Mouse (Mus musculus): Measurements from ENCODE around the gene Prkg2. TPM values are rescaled to one million over a fixed set of nuclear protein-coding genes. Genes with fewer than 3 reads are reported as not detected.

Gene Prkg2
- polyA plus RNA-seq, 1 experiment from 2014 or later: 4.0 TPM

DNA sequence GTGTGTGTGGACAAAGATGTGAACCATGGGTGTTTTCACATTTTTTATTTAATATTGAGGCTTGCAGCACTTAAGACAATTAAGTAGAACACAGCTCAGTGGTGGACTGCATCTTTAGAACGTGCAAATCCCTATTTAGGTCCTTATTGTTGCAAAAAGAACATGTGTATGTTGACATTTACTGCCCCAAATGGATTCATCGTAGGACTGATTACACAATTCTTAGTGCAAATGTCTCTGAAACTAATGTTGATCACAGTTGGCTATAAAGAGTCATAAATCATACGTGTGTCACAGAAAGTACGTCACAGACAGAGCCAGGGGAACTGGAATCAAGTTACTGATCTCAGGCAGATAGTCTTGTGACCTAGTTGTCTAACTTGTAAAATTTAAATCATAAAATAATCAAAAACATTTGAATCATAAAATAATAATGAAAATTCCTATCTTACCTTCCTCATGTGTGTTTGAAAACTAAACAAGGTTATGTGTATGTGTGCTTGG, 91.0 kb downstream of the Prkg2 start:
- no peak overlapping the region for H3K9ac ChIP-seq
- 73% methylated on average over 4 of the region's 4 CpGs for WGBS
- no peaks in the 10 kb centered on the region for H3K9me3 ChIP-seq (replicated peaks)
- H3K4me3 ChIP-seq (replicated peaks): no peak overlapping the region
- no peak overlapping the region for H3K4me2 ChIP-seq (replicated peaks)
- no peak for ATAC-seq (ENCODE audit: insufficient number of reproducible peaks, low FRiP score, low TSS enrichment, low read depth)
- H3K4me1 ChIP-seq: no peaks in the 10 kb centered on the region
- no peak overlapping the region for H3K27ac ChIP-seq (replicated peaks)
- H3K36me3 ChIP-seq: no peaks in the 10 kb centered on the region
- H3K27me3 ChIP-seq: no peaks in the 10 kb centered on the region

DNA sequence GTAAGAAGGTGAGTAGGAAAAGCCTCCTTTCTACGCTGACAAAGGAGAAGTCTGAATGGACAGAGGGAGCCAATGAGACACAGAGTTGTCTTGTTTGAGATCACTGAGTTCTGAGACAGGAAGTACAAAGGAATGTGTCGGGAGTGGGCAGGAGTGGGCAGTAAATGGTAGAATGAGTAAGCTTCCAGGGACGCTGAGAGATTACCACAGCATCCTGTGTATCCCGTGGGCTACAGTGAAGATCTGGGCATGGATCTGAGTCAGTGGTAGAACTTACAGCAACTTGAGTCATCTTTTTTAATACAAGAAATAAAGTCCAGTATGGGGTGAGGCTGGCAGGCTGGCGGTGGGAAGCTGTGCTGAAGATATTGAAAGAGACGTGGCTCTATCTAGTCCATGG, 93.4 kb downstream of the Prkg2 start:
- Histone ChIP-seq H3K9me3 (replicated peaks) (no peaks in the 10 kb centered on the region), H3K4me1 (no peaks in the 10 kb centered on the region), H3K4me2 (replicated peaks) (no peak overlapping the region), H3K4me3 (replicated peaks) (no peak overlapping the region), H3K27me3 (no peaks in the 10 kb centered on the region), H3K27ac (replicated peaks) (no peak overlapping the region), H3K36me3 (no peaks in the 10 kb centered on the region), H3K9ac (no peak overlapping the region)
- WGBS: 62% methylated on average over 6 of the region's 6 CpGs
- ATAC-seq (ENCODE audit: insufficient number of reproducible peaks, low FRiP score, low TSS enrichment, low read depth): no peak

DNA sequence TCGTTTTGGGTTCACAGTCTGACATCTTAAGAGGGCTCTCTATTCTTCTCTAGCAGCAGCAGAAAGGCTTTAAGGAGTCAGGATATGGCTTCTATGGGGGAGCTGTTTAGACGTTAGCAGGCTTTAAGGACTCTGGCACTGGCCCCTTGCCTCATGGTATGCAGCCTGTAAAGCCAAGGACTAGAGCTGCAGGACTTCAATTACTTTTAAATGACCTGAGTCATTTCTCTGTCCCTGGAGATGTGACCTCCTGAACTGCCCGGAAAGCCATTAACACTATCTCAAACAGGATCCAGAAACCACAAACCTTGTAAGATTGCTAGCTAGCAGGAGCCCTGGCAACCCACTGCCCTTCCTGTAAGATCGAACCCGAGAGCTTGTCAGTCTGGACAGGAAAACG, 96.4 kb downstream of the Prkg2 start:
- WGBS: 27% methylated on average over 6 of the region's 6 CpGs

DNA sequence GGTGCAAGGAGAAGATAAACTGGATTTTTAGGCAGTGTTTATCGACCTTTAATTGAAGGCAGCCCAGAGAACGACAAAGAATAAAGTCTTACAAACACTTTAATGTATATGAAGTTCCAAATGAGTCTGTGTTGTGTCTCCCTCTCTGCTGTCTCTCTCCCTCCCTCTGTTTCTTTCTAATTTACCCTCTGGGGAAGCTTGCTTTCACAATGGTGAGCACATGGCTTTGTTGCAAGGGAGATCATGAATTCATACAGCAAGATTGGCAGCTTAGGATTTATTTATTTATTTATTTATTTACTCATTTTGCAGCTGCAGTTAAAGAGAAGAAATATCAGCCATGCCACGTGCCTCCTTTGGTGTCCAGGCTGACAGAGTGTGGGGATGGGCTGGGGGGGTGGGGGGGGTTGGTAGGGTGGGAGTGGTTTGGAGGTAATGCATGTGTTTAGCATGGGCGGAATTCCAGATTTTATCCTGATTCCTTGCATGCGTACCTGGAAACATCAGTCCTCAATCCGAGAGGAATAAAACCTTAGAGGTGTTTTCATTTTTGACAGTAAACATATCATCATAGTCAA, 97.4 kb downstream of the Prkg2 start:
- ATAC-seq (ENCODE audit: insufficient number of reproducible peaks, low FRiP score, low TSS enrichment, low read depth): no peak
- Histone ChIP-seq H3K9me3 (replicated peaks) (no peaks in the 10 kb centered on the region), H3K4me2 (replicated peaks) (no peak overlapping the region), H3K4me3 (replicated peaks) (no peak overlapping the region), H3K36me3 (no peaks in the 10 kb centered on the region), H3K9ac (no peak overlapping the region), H3K27me3 (no peaks in the 10 kb centered on the region), H3K4me1 (no peaks in the 10 kb centered on the region), H3K27ac (replicated peaks) (no peak overlapping the region)
- 71% methylated on average over 6 of the region's 6 CpGs for WGBS

More for the DNA sequence above, 96.4 kb downstream of the Prkg2 start:
- no peak overlapping the region for H3K4me2 ChIP-seq (replicated peaks)
- H3K9me3 ChIP-seq (replicated peaks): no peaks in the 10 kb centered on the region
- H3K27ac ChIP-seq (replicated peaks): no peak overlapping the region
- H3K4me1 ChIP-seq: no peaks in the 10 kb centered on the region
- H3K36me3 ChIP-seq: no peaks in the 10 kb centered on the region
- no peak for ATAC-seq (ENCODE audit: insufficient number of reproducible peaks, low FRiP score, low TSS enrichment, low read depth)
- H3K4me3 ChIP-seq (replicated peaks): no peak overlapping the region
- no peaks in the 10 kb centered on the region for H3K27me3 ChIP-seq
- H3K9ac ChIP-seq: no peak overlapping the region

DNA sequence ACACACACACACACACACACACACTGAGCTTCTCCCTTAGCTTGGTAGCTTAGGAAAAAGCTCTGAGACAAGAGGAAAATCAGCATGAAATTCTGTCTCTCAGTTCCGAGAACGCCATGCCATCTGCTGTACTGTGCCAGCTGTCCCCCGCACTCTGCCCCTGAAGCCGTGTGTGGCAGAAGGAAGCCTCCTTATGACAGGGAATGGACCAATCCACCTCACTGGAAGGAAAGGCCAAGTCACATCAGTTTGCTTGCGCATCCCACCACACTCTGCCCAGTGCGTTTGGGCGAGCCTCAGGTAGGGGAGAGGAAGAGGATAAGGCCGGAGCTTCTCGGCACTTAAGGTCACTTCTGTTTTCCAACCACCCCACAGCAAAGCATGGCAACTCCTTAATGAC, 98.0 kb downstream of the Prkg2 start:
- Histone ChIP-seq H3K4me2 (replicated peaks) (no peak overlapping the region), H3K4me1 (no peaks in the 10 kb centered on the region), H3K27ac (replicated peaks) (no peak overlapping the region), H3K9ac (no peak overlapping the region), H3K27me3 (no peaks in the 10 kb centered on the region), H3K4me3 (replicated peaks) (no peak overlapping the region), H3K36me3 (no peaks in the 10 kb centered on the region), H3K9me3 (replicated peaks) (no peaks in the 10 kb centered on the region)
- WGBS: 77% methylated on average over 9 of the region's 9 CpGs
- ATAC-seq (ENCODE audit: insufficient number of reproducible peaks, low FRiP score, low TSS enrichment, low read depth): no peak

DNA sequence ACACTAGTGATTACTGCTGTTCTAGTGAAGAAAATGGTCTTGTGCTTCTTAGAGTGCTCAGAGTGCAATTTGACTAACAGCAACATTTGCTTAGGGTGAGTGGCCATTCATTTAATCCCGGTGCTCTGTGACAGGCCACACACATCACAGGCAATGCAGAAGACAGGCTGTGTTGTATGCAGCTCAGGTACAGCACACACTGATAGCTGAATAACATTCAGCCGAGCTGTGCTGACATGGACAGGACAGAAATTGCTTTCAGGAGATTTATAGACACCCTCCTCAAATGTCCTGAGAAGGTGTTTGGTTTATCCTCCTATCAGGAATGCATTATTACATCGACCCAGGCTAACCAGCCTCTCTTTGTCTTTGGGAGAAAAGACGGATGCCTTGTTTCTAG, 99.3 kb downstream of the Prkg2 start:
- H3K9ac ChIP-seq: no peak overlapping the region
- no peak for ATAC-seq (ENCODE audit: insufficient number of reproducible peaks, low FRiP score, low TSS enrichment, low read depth)
- H3K27ac ChIP-seq (replicated peaks): no peak overlapping the region
- no peaks in the 10 kb centered on the region for H3K27me3 ChIP-seq
- H3K4me3 ChIP-seq (replicated peaks): no peak overlapping the region
- H3K4me1 ChIP-seq: no peaks in the 10 kb centered on the region
- WGBS: 59% methylated on average over 4 of the region's 4 CpGs
- no peak overlapping the region for H3K4me2 ChIP-seq (replicated peaks)
- no peaks in the 10 kb centered on the region for H3K36me3 ChIP-seq
- H3K9me3 ChIP-seq (replicated peaks): no peaks in the 10 kb centered on the region

DNA sequence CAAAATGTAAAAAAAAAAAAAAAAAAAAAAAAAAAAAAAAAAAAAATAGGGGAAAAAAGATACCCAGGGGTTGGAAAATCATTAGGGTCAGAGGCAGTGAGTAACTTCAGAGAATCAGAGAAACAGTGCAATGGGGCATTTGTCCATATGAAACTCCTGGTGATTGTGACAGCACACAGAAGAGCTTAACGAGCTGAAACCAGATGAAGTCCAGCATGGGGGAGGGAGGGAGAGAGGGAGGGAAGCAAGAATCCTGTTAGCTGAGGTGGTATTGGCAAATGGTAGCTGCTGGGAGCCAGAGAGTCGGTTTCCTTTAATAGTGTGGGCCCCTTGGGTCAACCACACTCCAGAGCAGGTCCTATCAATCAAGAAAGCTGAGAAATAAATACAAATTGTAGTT, 100.5 kb downstream of the Prkg2 start:
- Histone ChIP-seq H3K36me3 (no peaks in the 10 kb centered on the region), H3K9me3 (replicated peaks) (no peaks in the 10 kb centered on the region), H3K27ac (replicated peaks) (no peak overlapping the region), H3K4me1 (no peaks in the 10 kb centered on the region), H3K27me3 (no peaks in the 10 kb centered on the region), H3K9ac (no peak overlapping the region), H3K4me2 (replicated peaks) (no peak overlapping the region), H3K4me3 (replicated peaks) (no peak overlapping the region)
- ATAC-seq (ENCODE audit: insufficient number of reproducible peaks, low FRiP score, low TSS enrichment, low read depth): no peak
- WGBS: 37% methylated on average over 2 of the region's 2 CpGs

DNA sequence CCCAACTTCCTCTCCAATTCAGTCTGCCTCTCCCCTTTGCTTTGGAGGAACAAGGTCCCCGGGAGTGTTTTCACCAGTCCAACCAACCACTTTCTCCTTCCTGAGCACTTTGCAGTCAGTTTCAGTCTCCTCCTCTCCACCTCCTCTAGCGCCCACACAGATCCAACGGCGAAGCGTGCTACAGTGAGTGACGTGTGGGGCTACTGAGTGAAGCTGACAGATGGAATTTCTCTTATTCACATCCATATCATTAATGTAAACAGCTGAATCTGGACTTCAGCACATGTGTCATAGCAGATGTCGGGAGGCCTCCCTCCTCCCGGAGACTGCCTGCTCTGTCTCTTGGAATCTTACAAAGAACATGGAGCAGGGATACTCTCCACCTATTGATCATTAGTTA, 101.2 kb downstream of the Prkg2 start:
- ATAC-seq (ENCODE audit: insufficient number of reproducible peaks, low FRiP score, low TSS enrichment, low read depth): no peak
- H3K4me3 ChIP-seq (replicated peaks): no peak overlapping the region

DNA sequence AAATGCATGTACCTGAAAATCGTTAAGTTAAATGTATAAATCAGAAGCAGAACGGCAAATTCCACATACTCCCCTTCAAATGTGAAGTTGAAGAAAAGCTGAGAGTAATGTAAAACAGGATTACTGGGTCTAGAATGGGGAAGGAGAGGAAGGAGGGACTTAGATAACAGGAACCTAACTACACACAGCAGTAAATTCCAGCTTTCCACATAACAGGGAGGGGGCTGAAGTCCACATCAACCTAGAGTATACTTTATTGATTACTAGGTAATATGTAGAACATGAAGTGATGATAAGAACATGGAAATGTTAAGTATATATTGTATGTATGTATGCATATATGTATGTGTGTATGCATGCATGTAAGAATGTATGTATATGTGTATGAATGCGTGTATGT, 114.2 kb downstream of the Prkg2 start:
- no peak for ATAC-seq (ENCODE audit: insufficient number of reproducible peaks, low FRiP score, low TSS enrichment, low read depth)

More for the DNA sequence above, 101.2 kb downstream of the Prkg2 start:
- H3K9ac ChIP-seq: no peak overlapping the region
- no peak overlapping the region for H3K27ac ChIP-seq (replicated peaks)
- H3K4me2 ChIP-seq (replicated peaks): no peak overlapping the region
- no peaks in the 10 kb centered on the region for H3K27me3 ChIP-seq
- no peaks in the 10 kb centered on the region for H3K4me1 ChIP-seq
- WGBS: 46% methylated on average over 8 of the region's 8 CpGs
- no peaks in the 10 kb centered on the region for H3K36me3 ChIP-seq
- no peaks in the 10 kb centered on the region for H3K9me3 ChIP-seq (replicated peaks)

DNA sequence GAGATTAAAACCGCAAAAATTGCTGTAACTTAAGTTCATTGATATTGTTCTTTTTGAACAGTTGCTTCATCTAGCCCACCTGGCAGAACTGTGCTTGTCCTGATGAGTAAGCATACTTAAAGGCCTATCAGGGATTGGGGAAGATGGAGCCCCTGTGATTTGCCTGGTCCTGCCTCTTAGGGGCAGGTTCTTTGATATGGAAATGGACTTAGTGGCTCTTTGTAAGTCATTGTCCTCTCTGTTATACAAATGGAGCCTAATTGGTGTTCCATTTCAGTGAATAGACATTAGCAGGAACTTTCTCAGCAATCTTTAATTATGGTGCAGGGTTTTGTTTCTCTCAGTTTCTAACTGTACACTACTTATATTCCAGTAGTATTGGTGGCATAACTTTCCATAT, 115.5 kb downstream of the Prkg2 start:
- no peak for ATAC-seq (ENCODE audit: insufficient number of reproducible peaks, low FRiP score, low TSS enrichment, low read depth)
- H3K9ac ChIP-seq: no peak overlapping the region
- H3K4me3 ChIP-seq (replicated peaks): no peak overlapping the region
- H3K9me3 ChIP-seq (replicated peaks): no peaks in the 10 kb centered on the region
- no peak overlapping the region for H3K27ac ChIP-seq (replicated peaks)
- no peak overlapping the region for H3K4me2 ChIP-seq (replicated peaks)
- no peaks in the 10 kb centered on the region for H3K36me3 ChIP-seq
- no peaks in the 10 kb centered on the region for H3K4me1 ChIP-seq
- H3K27me3 ChIP-seq: no peaks in the 10 kb centered on the region
- WGBS: 73% methylated on average over 1 of the region's 1 CpGs

More for the DNA sequence above, 114.2 kb downstream of the Prkg2 start:
- Histone ChIP-seq H3K27me3 (no peaks in the 10 kb centered on the region), H3K9me3 (replicated peaks) (no peaks in the 10 kb centered on the region), H3K4me3 (replicated peaks) (no peak overlapping the region), H3K4me1 (no peaks in the 10 kb centered on the region), H3K27ac (replicated peaks) (no peak overlapping the region), H3K9ac (no peak overlapping the region), H3K36me3 (no peaks in the 10 kb centered on the region), H3K4me2 (replicated peaks) (no peak overlapping the region)
- 74% methylated on average over 3 of the region's 3 CpGs for WGBS

DNA sequence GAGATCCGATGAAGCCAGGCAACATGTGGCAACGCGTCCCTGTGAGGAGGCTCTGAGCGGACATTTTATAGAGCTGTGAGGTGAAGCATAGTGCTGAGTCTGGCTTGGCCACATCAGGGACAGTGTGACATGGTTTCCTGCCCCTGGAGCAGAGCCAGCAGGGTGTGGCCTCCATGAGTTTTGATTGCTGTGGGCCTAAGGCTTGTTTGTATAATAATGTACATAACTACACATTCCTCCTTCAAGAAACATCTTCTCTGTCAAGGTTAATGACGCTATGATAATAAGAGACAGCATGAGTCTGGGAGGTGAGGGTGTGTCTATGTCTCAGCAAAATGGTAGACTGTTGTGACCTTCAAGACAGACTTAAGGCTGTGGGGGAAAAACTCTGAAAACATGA, 118.4 kb downstream of the Prkg2 start:
- no peaks in the 10 kb centered on the region for H3K9me3 ChIP-seq (replicated peaks)
- no peaks in the 10 kb centered on the region for H3K36me3 ChIP-seq
- 74% methylated on average over 5 of the region's 5 CpGs for WGBS
- H3K4me3 ChIP-seq (replicated peaks): no peak overlapping the region
- no peaks in the 10 kb centered on the region for H3K4me1 ChIP-seq
- no peaks in the 10 kb centered on the region for H3K27me3 ChIP-seq
- H3K4me2 ChIP-seq (replicated peaks): no peak overlapping the region
- no peak overlapping the region for H3K27ac ChIP-seq (replicated peaks)
- no peak for ATAC-seq (ENCODE audit: insufficient number of reproducible peaks, low FRiP score, low TSS enrichment, low read depth)
- no peak overlapping the region for H3K9ac ChIP-seq

DNA sequence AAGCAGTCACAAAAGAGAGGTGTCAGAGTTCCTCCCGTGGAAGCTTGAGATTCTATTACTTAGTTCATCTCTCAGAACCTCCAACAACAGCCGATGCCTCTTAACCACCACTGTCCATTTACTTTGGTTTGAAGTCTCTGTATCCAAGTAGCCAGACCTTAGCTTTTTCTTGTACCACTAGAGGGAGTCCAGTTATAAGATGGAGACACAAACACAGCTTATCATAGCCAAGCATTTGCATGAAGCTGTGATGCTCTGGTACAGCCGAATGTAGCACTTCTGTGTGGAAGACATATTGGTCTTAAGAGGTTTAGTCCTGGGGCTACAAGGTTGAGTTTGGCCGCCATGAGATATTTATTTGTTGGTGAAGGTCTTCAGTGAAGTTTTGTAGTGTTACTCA, 134.8 kb downstream of the Prkg2 start:
- H3K36me3 ChIP-seq: no peaks in the 10 kb centered on the region
- H3K4me1 ChIP-seq: no peaks in the 10 kb centered on the region
- ATAC-seq (ENCODE audit: insufficient number of reproducible peaks, low FRiP score, low TSS enrichment, low read depth): no peak
- no peaks in the 10 kb centered on the region for H3K27me3 ChIP-seq
- 69% methylated on average over 4 of the region's 4 CpGs for WGBS
- H3K4me3 ChIP-seq (replicated peaks): no peak overlapping the region
- no peaks in the 10 kb centered on the region for H3K9me3 ChIP-seq (replicated peaks)
- no peak overlapping the region for H3K27ac ChIP-seq (replicated peaks)
- no peak overlapping the region for H3K9ac ChIP-seq
- H3K4me2 ChIP-seq (replicated peaks): no peak overlapping the region
